Mouse (Mus musculus): Measurements from ENCODE around the gene Plxnb3.

DNA sequence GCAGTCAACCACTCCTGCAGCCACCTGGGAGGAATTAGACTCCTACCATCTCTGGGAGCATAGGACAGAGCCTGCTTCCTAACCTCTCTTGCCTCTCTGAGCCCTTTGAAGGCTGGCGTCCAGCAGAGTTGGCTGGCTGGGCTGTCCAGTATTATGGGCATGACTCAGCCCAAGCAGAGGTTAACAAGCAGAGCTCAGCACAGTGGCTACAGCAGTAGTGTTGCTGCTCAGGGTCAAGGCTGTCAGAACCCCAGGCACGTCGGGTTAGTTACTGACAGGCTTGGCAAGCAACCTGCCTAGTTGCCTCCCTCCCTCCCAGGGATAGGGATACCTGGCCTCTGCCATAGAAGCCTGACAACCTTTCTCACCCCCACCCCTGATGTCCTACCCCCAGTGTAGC, 38.6 kb upstream of the Plxnb3 start:
- no peak for TF ChIP-seq CTCF (IDR thresholded peaks at IDR 0.05; ENCODE audit: low read depth, low read length)
- TF ChIP-seq POLR2A (IDR thresholded peaks at IDR 0.05; ENCODE audit: borderline replicate concordance, low read depth, low read length): no peak
